Mouse (Mus musculus): ENCODE results near the gene Tradd. TPM values are rescaled to one million over a fixed set of nuclear protein-coding genes. Genes with fewer than 3 reads are reported as not detected.
"Not testable (repeated sequence)": the region's sequence is repeated elsewhere in the genome, so short reads cannot be mapped to it uniquely, and the experiment has no call there.

Gene Tradd
- polyA plus RNA-seq, 1 experiment from 2014 or later: 17.9 TPM

GRCm38 (mm10) chr8:105233126-105233935, 31.1 kb downstream of the Tradd start:
- H3K9ac ChIP-seq: no peak overlapping the region
- no peaks in the 10 kb centered on the region for H3K9me3 ChIP-seq (replicated peaks)
- no peak overlapping the region for H3K27ac ChIP-seq
- H3K4me3 ChIP-seq: no peak overlapping the region
- no peak for ATAC-seq (replicated peaks; ENCODE audit: insufficient number of reproducible peaks, insufficient read depth, low FRiP score, low read depth)
- 66% methylated on average over 1 of the region's 1 CpGs for WGBS
- H3K36me3 ChIP-seq: peaks cover under 1% of the 10 kb centered on the region; the same call in 1 of the 2 replicates
- H3K4me2 ChIP-seq: no peak overlapping the region
- no peaks in the 10 kb centered on the region for H3K4me1 ChIP-seq (replicated peaks)
- H3K27me3 ChIP-seq: no peaks in the 10 kb centered on the region

- H3K9me3 ChIP-seq (replicated peaks); H3K4me3 ChIP-seq; H3K36me3 ChIP-seq; H3K27ac ChIP-seq; ATAC-seq (replicated peaks; ENCODE audit: insufficient number of reproducible peaks, insufficient read depth, low FRiP score, low read depth); H3K27me3 ChIP-seq; H3K4me2 ChIP-seq; H3K4me1 ChIP-seq (replicated peaks); H3K9ac ChIP-seq: not testable (repeated sequence)
- 92% methylated on average over 4 of the region's 4 CpGs for WGBS
Measured at GRCm38 (mm10) chr8:105232321-105232693, 32.1 kb downstream of the Tradd start.

GRCm38 (mm10) chr8:105231503-105232320, 32.7 kb downstream of the Tradd start:
- H3K4me2 ChIP-seq: no peak overlapping the region
- H3K9ac ChIP-seq: no peak overlapping the region
- H3K36me3 ChIP-seq: no peaks in the 10 kb centered on the region; the same call in 1 of the 2 replicates
- H3K4me3 ChIP-seq: no peak overlapping the region
- ATAC-seq (replicated peaks; ENCODE audit: insufficient number of reproducible peaks, insufficient read depth, low FRiP score, low read depth): no peak
- no peak overlapping the region for H3K27ac ChIP-seq
- H3K27me3 ChIP-seq: no peaks in the 10 kb centered on the region
- 76% methylated on average over 12 of the region's 12 CpGs for WGBS
- no peaks in the 10 kb centered on the region for H3K9me3 ChIP-seq (replicated peaks)
- no peaks in the 10 kb centered on the region for H3K4me1 ChIP-seq (replicated peaks)

DNA sequence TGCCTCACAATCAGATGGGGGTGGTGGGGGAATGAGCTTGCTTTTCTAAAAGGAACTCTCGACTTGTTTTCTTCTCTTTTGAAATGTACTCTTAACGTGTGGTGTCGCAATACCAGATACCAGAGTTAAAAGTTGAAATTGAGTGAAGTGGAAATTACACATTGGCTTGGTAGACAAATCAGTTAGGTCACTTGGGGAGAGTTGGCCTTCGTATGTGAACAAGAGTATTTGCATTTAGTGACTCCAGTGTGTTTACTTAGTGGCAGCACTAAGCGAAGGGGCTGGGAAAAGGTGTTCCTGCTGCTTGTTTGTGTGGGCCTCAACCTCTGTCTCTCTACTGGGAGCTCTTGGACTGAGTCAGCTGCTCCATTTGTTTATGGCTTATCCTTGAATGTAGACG, 38.5 kb downstream of the Tradd start:
- Histone ChIP-seq H3K27ac (no peak overlapping the region), H3K36me3 (no peaks in the 10 kb centered on the region), H3K27me3 (no peaks in the 10 kb centered on the region), H3K9ac (peak overlapping the region; percentile 99), H3K4me2 (peak overlapping the region; percentile 69), H3K4me3 (peak overlapping the region; percentile 99), H3K4me1 (replicated peaks) (peaks cover 17% of the 10 kb centered on the region), H3K9me3 (replicated peaks) (no peaks in the 10 kb centered on the region)
- WGBS: 16% methylated on average over 6 of the region's 6 CpGs
- ATAC-seq (replicated peaks; ENCODE audit: insufficient number of reproducible peaks, insufficient read depth, low FRiP score, low read depth): no peak

- WGBS: under 1% methylated on average over 27 of the region's 27 CpGs
- no peaks in the 10 kb centered on the region for H3K27me3 ChIP-seq
- H3K27ac ChIP-seq: peak overlapping the region; percentile 89
- H3K4me1 ChIP-seq (replicated peaks): peaks cover 17% of the 10 kb centered on the region
- peak overlapping the region; percentile 69 for H3K4me2 ChIP-seq
- ATAC-seq (replicated peaks; ENCODE audit: insufficient number of reproducible peaks, insufficient read depth, low FRiP score, low read depth): no peak
- H3K4me3 ChIP-seq: peak overlapping the region; percentile 99
- H3K9me3 ChIP-seq (replicated peaks): no peaks in the 10 kb centered on the region
- H3K9ac ChIP-seq: peak overlapping the region; percentile 99
- H3K36me3 ChIP-seq: no peaks in the 10 kb centered on the region
Measured at GRCm38 (mm10) chr8:105225272-105225593, 39.2 kb downstream of the Tradd start.

- peak within 1 kb of the TSS; percentile 99 for H3K4me3 ChIP-seq
- no peaks in the 10 kb centered on the region for H3K27me3 ChIP-seq
- H3K4me1 ChIP-seq (replicated peaks): peaks cover 17% of the 10 kb centered on the region
- H3K36me3 ChIP-seq: no peaks in the 10 kb centered on the region
- H3K4me2 ChIP-seq: peak within 1 kb of the TSS; percentile 69
- no peaks in the 10 kb centered on the region for H3K9me3 ChIP-seq (replicated peaks)
- ATAC-seq (replicated peaks; ENCODE audit: insufficient number of reproducible peaks, insufficient read depth, low FRiP score, low read depth): peak; percentile 94
- peak within 1 kb of the TSS; percentile 99 for H3K9ac ChIP-seq
- WGBS: 3% methylated on average over 34 of the region's 34 CpGs
- H3K27ac ChIP-seq: peak within 1 kb of the TSS; percentile 89
Measured at GRCm38 (mm10) chr8:105224413-105225271, 39.8 kb downstream of the Tradd start, which contains the start of gene D230025D16Rik. D230025D16Rik (plus strand) TSS chr8:105225145.

GRCm38 (mm10) chr8:105223850-105224249, 40.6 kb downstream of the Tradd start:
- no peak overlapping the region for H3K4me3 ChIP-seq
- H3K9ac ChIP-seq: peak overlapping the region; percentile 59; the same call in 1 of the 2 replicates
- no peaks in the 10 kb centered on the region for H3K36me3 ChIP-seq
- peaks cover 17% of the 10 kb centered on the region for H3K4me1 ChIP-seq (replicated peaks)
- H3K27me3 ChIP-seq: no peaks in the 10 kb centered on the region
- H3K27ac ChIP-seq: peak overlapping the region; percentile 89
- ATAC-seq (replicated peaks; ENCODE audit: insufficient number of reproducible peaks, insufficient read depth, low FRiP score, low read depth): no peak
- H3K4me2 ChIP-seq: peak overlapping the region; percentile 69; the same call in 1 of the 2 replicates
- 66% methylated on average over 7 of the region's 7 CpGs for WGBS
- no peaks in the 10 kb centered on the region for H3K9me3 ChIP-seq (replicated peaks)

- H3K9me3 ChIP-seq (replicated peaks): no peaks in the 10 kb centered on the region
- no peak overlapping the region for H3K9ac ChIP-seq
- peaks cover 11% of the 10 kb centered on the region; the same call in 1 of the 2 replicates for H3K36me3 ChIP-seq
- WGBS: 80% methylated on average over 5 of the region's 5 CpGs
- H3K4me2 ChIP-seq: no peak overlapping the region
- H3K4me3 ChIP-seq: no peak overlapping the region
- ATAC-seq (replicated peaks; ENCODE audit: insufficient number of reproducible peaks, insufficient read depth, low FRiP score, low read depth): no peak
- no peaks in the 10 kb centered on the region for H3K27me3 ChIP-seq
- no peaks in the 10 kb centered on the region for H3K4me1 ChIP-seq (replicated peaks)
- no peak overlapping the region for H3K27ac ChIP-seq
Measured at GRCm38 (mm10) chr8:105217926-105218522, 46.4 kb downstream of the Tradd start.

DNA sequence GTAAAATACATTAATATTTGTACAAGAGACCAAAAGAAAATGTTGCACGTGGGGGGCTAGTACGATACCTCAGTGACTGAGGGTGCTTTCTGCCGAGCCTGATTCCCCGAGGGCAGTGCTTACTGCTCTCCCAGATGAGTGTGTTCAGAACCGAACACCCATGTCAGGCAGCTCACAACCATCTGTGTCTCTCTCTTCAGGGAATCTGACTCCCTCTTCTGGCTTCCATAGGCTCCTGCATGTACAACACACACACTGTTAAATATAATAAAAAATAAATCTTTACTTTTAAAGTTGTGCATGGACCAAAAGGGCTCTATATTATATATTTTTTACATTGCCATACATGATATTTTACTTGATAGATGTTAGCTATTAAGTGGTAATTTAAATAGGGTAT, 50.3 kb downstream of the Tradd start:
- no peak overlapping the region for H3K4me3 ChIP-seq
- ATAC-seq (replicated peaks; ENCODE audit: insufficient number of reproducible peaks, insufficient read depth, low FRiP score, low read depth): no peak
- H3K4me1 ChIP-seq (replicated peaks): peaks cover 5% of the 10 kb centered on the region; the same call in 1 of the 2 replicates
- peaks cover 14% of the 10 kb centered on the region; the same call in 1 of the 2 replicates for H3K36me3 ChIP-seq
- 88% methylated on average over 5 of the region's 5 CpGs for WGBS
- no peak overlapping the region for H3K9ac ChIP-seq
- no peak overlapping the region for H3K27ac ChIP-seq
- H3K9me3 ChIP-seq (replicated peaks): no peaks in the 10 kb centered on the region
- H3K4me2 ChIP-seq: no peak overlapping the region
- no peaks in the 10 kb centered on the region for H3K27me3 ChIP-seq

GRCm38 (mm10) chr8:105209153-105210110, 55.0 kb downstream of the Tradd start:
- ATAC-seq (replicated peaks; ENCODE audit: insufficient number of reproducible peaks, insufficient read depth, low FRiP score, low read depth): no peak
- H3K27me3 ChIP-seq: no peaks in the 10 kb centered on the region
- WGBS: 48% methylated on average over 1 of the region's 1 CpGs
- peaks cover 11% of the 10 kb centered on the region; the same call in 1 of the 2 replicates for H3K36me3 ChIP-seq
- H3K4me2 ChIP-seq: no peak overlapping the region
- H3K27ac ChIP-seq: no peak overlapping the region
- H3K9me3 ChIP-seq (replicated peaks): no peaks in the 10 kb centered on the region
- H3K4me1 ChIP-seq (replicated peaks): peaks cover 6% of the 10 kb centered on the region; the same call in 1 of the 2 replicates
- H3K9ac ChIP-seq: no peak overlapping the region
- H3K4me3 ChIP-seq: no peak overlapping the region
